In the genomic region with DNA sequence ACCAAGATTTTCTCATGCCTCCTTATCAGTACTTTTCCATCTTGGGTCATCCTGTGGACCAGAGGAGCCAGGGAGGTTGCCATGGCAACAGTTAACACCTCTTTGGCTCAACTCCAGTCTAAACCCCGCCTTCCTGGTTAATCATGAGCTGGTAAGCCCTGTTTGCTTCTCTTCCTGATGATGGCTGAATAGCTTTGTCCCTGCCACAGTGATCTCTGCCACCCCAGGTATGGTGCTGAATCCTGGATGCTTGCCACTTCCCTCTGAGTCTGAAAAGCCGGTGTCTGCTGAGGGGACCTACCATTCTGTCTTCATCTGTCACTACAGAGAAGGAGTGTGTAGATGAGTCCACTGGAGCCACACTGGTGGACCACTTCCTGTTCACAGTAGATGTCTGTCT, we compare ENCODE assay signal across 12 mouse cellular contexts.
DNase-seq lines count a peak whose midpoint lies in the region; ATAC-seq and TF ChIP-seq lines count a peak whose summit lies in the region.
"Had no signal": no experiment of that assay in that cellular context is flagged by ENCODE, and none has a peak within 500 bp of the region (broad histone marks: within the 10 kb centered on the region; RNA-seq: fewer than 3 reads in every experiment).

No protein-coding gene starts in this region.

- no peak for DNase-seq in hindbrain, embryonic 10.5 days (ENCODE audit: low spot score)
- no peak for DNase-seq in testis, postnatal 10 days (ENCODE audit: low spot score)
- no peak for DNase-seq in adrenal gland, postnatal 10 days
- DNase-seq in ovary, adult 18-20 months (ENCODE audit: low spot score): no peak
- DNase-seq: cerebellum, adult 18-20 months; gastrocnemius, postnatal 14 days; heart, postnatal 14 days; right cerebral cortex, postnatal 4 days had no signal

- no peak for TF ChIP-seq POLR2A in testis, adult 2 months (IDR thresholded peaks at IDR 0.05; ENCODE audit: control insufficient read depth, low read depth, low read length)

- H3K9me3 ChIP-seq in hindbrain, embryonic 16.5 days (ENCODE audit: control insufficient read depth, low read length): peaks cover 2% of the 10 kb centered on the region; the same call in 1 of the 2 replicates
- H3K9me3 ChIP-seq in hindbrain, embryonic 10.5 days: no peaks in the 10 kb centered on the region
- no peaks in the 10 kb centered on the region for H3K9me3 ChIP-seq in kidney, embryonic 15.5 days (replicated peaks)
- H3K9me3 ChIP-seq: liver, embryonic 15.5 days had no signal

- no peak overlapping the region for H3K4me3 ChIP-seq in hindbrain, embryonic 16.5 days (ENCODE audit: low read length)
- H3K4me3 ChIP-seq in hindbrain, embryonic 10.5 days: no peak overlapping the region
- peak overlapping the region; percentile 62 for H3K4me3 ChIP-seq in testis, adult 2 months (ENCODE audit: control insufficient read depth, low read depth, low read length)
- no peak overlapping the region for H3K4me3 ChIP-seq in kidney, embryonic 15.5 days (replicated peaks)
- H3K4me3 ChIP-seq: liver, embryonic 15.5 days had no signal

- no peak overlapping the region for H3K9ac ChIP-seq in hindbrain, embryonic 16.5 days (ENCODE audit: low read depth, low read length)
- no peak overlapping the region for H3K9ac ChIP-seq in kidney, embryonic 15.5 days
- H3K9ac ChIP-seq: liver, embryonic 15.5 days had no signal

- no peak overlapping the region for H3K4me2 ChIP-seq in hindbrain, embryonic 16.5 days (ENCODE audit: low read length)
- H3K4me2 ChIP-seq in kidney, embryonic 15.5 days: no peak overlapping the region
- H3K4me2 ChIP-seq: liver, embryonic 15.5 days had no signal

- no peak overlapping the region for H3K27ac ChIP-seq in hindbrain, embryonic 16.5 days (ENCODE audit: low read depth, low read length)
- no peak overlapping the region for H3K27ac ChIP-seq in hindbrain, embryonic 10.5 days
- no peak overlapping the region for H3K27ac ChIP-seq in testis, adult 2 months (ENCODE audit: control insufficient read depth, insufficient read depth, low read depth, low read length)
- no peak overlapping the region for H3K27ac ChIP-seq in kidney, embryonic 15.5 days
- H3K27ac ChIP-seq: liver, embryonic 15.5 days had no signal

- H3K27me3 ChIP-seq in hindbrain, embryonic 16.5 days (replicated peaks; ENCODE audit: control insufficient read depth, insufficient read depth, low read length): no peaks in the 10 kb centered on the region
- no peaks in the 10 kb centered on the region for H3K27me3 ChIP-seq in hindbrain, embryonic 10.5 days (ENCODE audit: insufficient read depth, poor library complexity, severe bottlenecking)
- H3K27me3 ChIP-seq in testis, adult 2 months (ENCODE audit: control insufficient read depth, insufficient read depth, low read length): no peaks in the 10 kb centered on the region
- no peaks in the 10 kb centered on the region for H3K27me3 ChIP-seq in kidney, embryonic 15.5 days
- H3K27me3 ChIP-seq: liver, embryonic 15.5 days had no signal

- 23% methylated on average over 2 of the region's 2 CpGs for WGBS in hindbrain, embryonic 16.5 days
- 52% methylated on average over 2 of the region's 2 CpGs for WGBS in hindbrain, embryonic 10.5 days
- WGBS in kidney, embryonic 15.5 days: 32% methylated on average over 2 of the region's 2 CpGs

- H3K4me1 ChIP-seq in hindbrain, embryonic 16.5 days (ENCODE audit: control insufficient read depth, insufficient read depth, low read depth, low read length): peaks cover 4% of the 10 kb centered on the region
- no peaks in the 10 kb centered on the region; the same call in 1 of the 2 replicates for H3K4me1 ChIP-seq in hindbrain, embryonic 10.5 days (replicated peaks)
- no peaks in the 10 kb centered on the region; the same call in 1 of the 2 replicates for H3K4me1 ChIP-seq in testis, adult 2 months (ENCODE audit: control insufficient read depth, insufficient read depth, low read length)
- H3K4me1 ChIP-seq in kidney, embryonic 15.5 days: peaks cover 3% of the 10 kb centered on the region; the same call in 1 of the 2 replicates
- H3K4me1 ChIP-seq: liver, embryonic 15.5 days had no signal

- no peak for TF ChIP-seq CTCF in testis, adult 2 months (IDR thresholded peaks at IDR 0.05; ENCODE audit: control insufficient read depth, insufficient read depth, insufficient replicate concordance, low read depth, low read length)

- ATAC-seq in hindbrain, embryonic 16.5 days: 0 out of 2 replicates have a peak, but pooled peaks have one; percentile 52
- peak; percentile 36; the same call in 1 of the 2 replicates for ATAC-seq in kidney, embryonic 15.5 days (replicated peaks; ENCODE audit: low FRiP score)

- no peaks in the 10 kb centered on the region for H3K36me3 ChIP-seq in hindbrain, embryonic 16.5 days (ENCODE audit: control insufficient read depth, insufficient read depth, low read length)
- H3K36me3 ChIP-seq in hindbrain, embryonic 10.5 days: no peaks in the 10 kb centered on the region
- H3K36me3 ChIP-seq in testis, adult 2 months (ENCODE audit: control insufficient read depth, insufficient read depth, low read length): no peaks in the 10 kb centered on the region
- H3K36me3 ChIP-seq in kidney, embryonic 15.5 days: no peaks in the 10 kb centered on the region
- H3K36me3 ChIP-seq: liver, embryonic 15.5 days had no signal
